Mouse (Mus musculus) CD4-positive, CD25-positive, alpha-beta regulatory T cell (primary cell): ENCODE results near the gene Creb3l1. TPM values are rescaled to one million over a fixed set of nuclear protein-coding genes. Genes with fewer than 3 reads are reported as not detected.

ENCODE experiments used
- polyA plus RNA-seq: library from polyadenylated mRNA; unstranded; fragments of 100-300 nt; shearing (Covaris generic); gene quantifications from one replicate; pipeline ENCODE4 v1.2.1, GENCODE M21; 2017

Gene Creb3l1
- polyA plus RNA-seq = 1.2 TPM

GRCm38 (mm10) chr2:92024274-92024672, at the start of gene Creb3l1:
Creb3l1 (minus strand) TSS chr2:92024502.

GRCm38 (mm10) chr2:91975581-91976541, 48.4 kb downstream of the Creb3l1 start, which contains the start of gene Dgkz:
Dgkz (minus strand) TSS chr2:91975864.

GRCm38 (mm10) chr2:91945483-91945882, 78.8 kb downstream of the Creb3l1 start, which contains the start of gene Gm9821:
Gm9821 (plus strand) TSS chr2:91945703.

Other genes with a start within 250 kb of the Creb3l1 start
- 0.57 TPM for gene Chrm4, start 97.3 kb downstream of the Creb3l1 start, polyA plus RNA-seq
- 1.5 TPM for gene Mdk, start 92.2 kb downstream of the Creb3l1 start, polyA plus RNA-seq
- 0.55 TPM for gene Gm9821, start 78.8 kb downstream of the Creb3l1 start, polyA plus RNA-seq
- 393 TPM for gene Dgkz, start 48.6 kb downstream of the Creb3l1 start, polyA plus RNA-seq
- gene Phf21a, start 68.6 kb upstream of the Creb3l1 start, polyA plus RNA-seq = 54.4 TPM